Mouse (Mus musculus) fibroblast of lung, adult 2 months (primary cell): ENCODE measurements around the gene Tbc1d22a.
A peak's percentile ranks its signal among the peaks of the same experiment; 100 is the strongest.

Experiments
- DNase-seq: peaks from one replicate; pipeline ENCODE4 v3.0.0-alpha.2; 2011; ENCODE audit warnings: low read depth

Gene Tbc1d22a

GRCm38 (mm10) chr15:86238076-86238475 lies 23.8 kb downstream of the Tbc1d22a start:
- DNase-seq: no peak

- no peak for DNase-seq
Measured at GRCm38 (mm10) chr15:86239068-86239467, 24.8 kb downstream of the Tbc1d22a start.

GRCm38 (mm10) chr15:86239801-86240200 lies 25.5 kb downstream of the Tbc1d22a start:
- no peak for DNase-seq

GRCm38 (mm10) chr15:86243708-86244107 lies 29.4 kb downstream of the Tbc1d22a start:
- no peak for DNase-seq

GRCm38 (mm10) chr15:86244380-86244779 lies 30.1 kb downstream of the Tbc1d22a start:
- DNase-seq: no peak

GRCm38 (mm10) chr15:86250269-86250668 lies 36.0 kb downstream of the Tbc1d22a start:
- peak; percentile 30 for DNase-seq

- DNase-seq: no peak
Measured at GRCm38 (mm10) chr15:86252130-86252529, 37.9 kb downstream of the Tbc1d22a start.

- DNase-seq: no peak
Measured at GRCm38 (mm10) chr15:86252684-86253083, 38.4 kb downstream of the Tbc1d22a start.

- no peak for DNase-seq
Measured at GRCm38 (mm10) chr15:86253411-86253810, 39.2 kb downstream of the Tbc1d22a start.

GRCm38 (mm10) chr15:86256201-86256600 lies 41.9 kb downstream of the Tbc1d22a start:
- no peak for DNase-seq

GRCm38 (mm10) chr15:86256728-86257179 lies 42.5 kb downstream of the Tbc1d22a start:
- no peak for DNase-seq

- no peak for DNase-seq
Measured at GRCm38 (mm10) chr15:86257916-86258685, 43.8 kb downstream of the Tbc1d22a start.

GRCm38 (mm10) chr15:86259233-86259632 lies 45.0 kb downstream of the Tbc1d22a start:
- no peak for DNase-seq

GRCm38 (mm10) chr15:86260111-86260510 lies 45.9 kb downstream of the Tbc1d22a start:
- no peak for DNase-seq

- DNase-seq: no peak
Measured at GRCm38 (mm10) chr15:86264389-86264788, 50.1 kb downstream of the Tbc1d22a start.

GRCm38 (mm10) chr15:86264803-86265202 lies 50.5 kb downstream of the Tbc1d22a start:
- no peak for DNase-seq

- DNase-seq: no peak
Measured at GRCm38 (mm10) chr15:86266975-86267374, 52.7 kb downstream of the Tbc1d22a start.

- DNase-seq: no peak
Measured at GRCm38 (mm10) chr15:86268526-86268925, 54.3 kb downstream of the Tbc1d22a start.

GRCm38 (mm10) chr15:86275754-86276153 lies 61.5 kb downstream of the Tbc1d22a start:
- DNase-seq: no peak

GRCm38 (mm10) chr15:86276538-86277264 lies 62.4 kb downstream of the Tbc1d22a start:
- no peak for DNase-seq

GRCm38 (mm10) chr15:86277428-86277827 lies 63.2 kb downstream of the Tbc1d22a start:
- no peak for DNase-seq

- no peak for DNase-seq
Measured at GRCm38 (mm10) chr15:86279059-86279974, 65.1 kb downstream of the Tbc1d22a start.
